In genomic region chr1:188639666-188640065, GRCm38 (mm10) we compare ENCODE assay signal across 15 mouse cellular contexts.
"Had no signal": no experiment of that assay in that cellular context is flagged by ENCODE, and none has a peak within 500 bp of the region (broad histone marks: within the 10 kb centered on the region; RNA-seq: fewer than 3 reads in every experiment).

No protein-coding gene starts in this region.

- H3K4me3 ChIP-seq: neural tube, embryonic 12.5 days; neural tube, embryonic 13.5 days; neural tube, embryonic 15.5 days; stomach, embryonic 15.5 days had no signal

- H3K36me3 ChIP-seq: neural tube, embryonic 12.5 days; neural tube, embryonic 13.5 days; neural tube, embryonic 15.5 days; stomach, embryonic 15.5 days had no signal

- H3K27me3 ChIP-seq: neural tube, embryonic 12.5 days; neural tube, embryonic 13.5 days; neural tube, embryonic 15.5 days; stomach, embryonic 15.5 days had no signal

- DNase-seq: retina, postnatal 1 day; right cerebral cortex, adult 18-20 months; right cerebral cortex, postnatal 14 days; right cerebral cortex, postnatal 25 days; right cerebral cortex, postnatal 4 days; spleen, adult 18-20 months; thymus, postnatal 14 days; thymus, postnatal 25 days; thymus, postnatal 36 days; thymus, postnatal 4 days had no signal

- H3K9ac ChIP-seq: neural tube, embryonic 12.5 days; neural tube, embryonic 13.5 days; neural tube, embryonic 15.5 days; stomach, embryonic 15.5 days had no signal

- H3K4me1 ChIP-seq: neural tube, embryonic 12.5 days; neural tube, embryonic 13.5 days; neural tube, embryonic 15.5 days; stomach, embryonic 15.5 days had no signal

- H3K27ac ChIP-seq: neural tube, embryonic 12.5 days; neural tube, embryonic 13.5 days; neural tube, embryonic 15.5 days; stomach, embryonic 15.5 days; stomach, postnatal 0 days had no signal
